Mouse (Mus musculus) forebrain, embryonic 13.5 days (tissue): ENCODE results near the gene Zfp853. TPM values are rescaled to one million over a fixed set of nuclear protein-coding genes. Genes with fewer than 3 reads are reported as not detected.

Experiments used
- ATAC-seq: fragments of 200-750 bp; cut with Nextera tagmentation; 2 replicates; pipeline ENCODE4 v1.8.0; 2017
- H3K27ac ChIP-seq: fragments of 300-500 bp; sonication (generic); 2 replicates; pipeline ENCODE4 v1.5.1; 2015; ENCODE audit warnings: inconsistent platforms, mild to moderate bottlenecking, moderate library complexity
- H3K27me3 ChIP-seq: fragments of 300-500 bp; sonication (generic); 2 replicates; pipeline ENCODE4 v1.6.1; 2015; ENCODE audit warnings: mild to moderate bottlenecking, inconsistent platforms
- H3K36me3 ChIP-seq: fragments of 300-500 bp; sonication (generic); 2 replicates; pipeline ENCODE4 v1.6.1; 2015; ENCODE audit warnings: mild to moderate bottlenecking, inconsistent platforms; ENCODE audit not compliant: poor library complexity, severe bottlenecking
- H3K4me1 ChIP-seq: fragments of 300-500 bp; sonication (generic); 2 replicates; pipeline ENCODE4 v1.6.1; 2015; ENCODE audit warnings: inconsistent platforms
- H3K4me2 ChIP-seq: fragments of 300-500 bp; sonication (generic); 2 replicates; pipeline ENCODE4 v1.6.1; 2015; ENCODE audit warnings: inconsistent platforms, mild to moderate bottlenecking, moderate library complexity
- H3K4me3 ChIP-seq: fragments of 300-500 bp; sonication (generic); 2 replicates; pipeline ENCODE4 v1.5.1; 2015; ENCODE audit warnings: mild to moderate bottlenecking, inconsistent platforms
- H3K9ac ChIP-seq: fragments of 300-500 bp; sonication (generic); 2 replicates; pipeline ENCODE4 v1.6.1; 2015; ENCODE audit warnings: mild to moderate bottlenecking, inconsistent platforms
- H3K9me3 ChIP-seq: fragments of 300-500 bp; sonication (generic); replicated peaks from 2 replicates; pipeline ENCODE4 v1.6.1; 2016; ENCODE audit warnings: inconsistent platforms
- WGBS: fragments of 180-500 bp; shearing (Covaris S2); methylation state at CpG from one replicate; pipeline ENCODE4 v1.1.7; 2015; 5-methylcytosine and 5-hydroxymethylcytosine counted together
- polyA plus RNA-seq: library from polyadenylated mRNA; unstranded; fragments of >200 nt; fragmentation: Nextera tagmentation; extraction: Ambion mirVana; gene quantifications from 2 replicates; pipeline ENCODE4 v1.2.1, GENCODE M21; 2015

Zfp853 gene
- polyA plus RNA-seq, 1 experiment from 2014 or later, result not detected

- Histone ChIP-seq H3K9me3 (no peaks in the 10 kb centered on the region), H3K27ac (no peak overlapping the region), H3K27me3 (no peaks in the 10 kb centered on the region), H3K4me3 (no peak overlapping the region), H3K4me2 (no peak overlapping the region), H3K36me3 (peaks cover 100% of the 10 kb centered on the region), H3K4me1 (no peaks in the 10 kb centered on the region), H3K9ac (no peak overlapping the region)
- no peak for ATAC-seq
- WGBS, result 97% methylated on average over 26 of the region's 26 CpGs
Measured at GRCm38 (mm10) chr5:143244926-143245325, 48.5 kb downstream of the Zfp853 start.

Other genes with a start within 250 kb of the Zfp853 start
- gene Rnf216, start 180.6 kb downstream of the Zfp853 start, polyA plus RNA-seq, result 36.7 and 38.4 TPM in 2 replicates
- 0.05 TPM in 1 of 2 replicates, not detected in the other for gene Olfr718-ps1, start 146.0 kb downstream of the Zfp853 start, polyA plus RNA-seq
- 14.9 and 15.7 TPM in 2 replicates for gene Rbak, start 112.8 kb downstream of the Zfp853 start, polyA plus RNA-seq
- gene Spdye4b, start 112.6 kb downstream of the Zfp853 start, polyA plus RNA-seq, result not detected in 2 replicates
- not detected in 2 replicates for gene Spdye4a, start 66.7 kb downstream of the Zfp853 start, polyA plus RNA-seq
- 22.7 and 23.5 TPM in 2 replicates for gene Zfp12, start 58.5 kb downstream of the Zfp853 start, polyA plus RNA-seq
- gene Zfp316, start 23.6 kb downstream of the Zfp853 start, polyA plus RNA-seq, result 5.8 and 6.1 TPM in 2 replicates
- gene E130309D02Rik, start 21.7 kb upstream of the Zfp853 start, polyA plus RNA-seq, result 50.0 and 51.5 TPM in 2 replicates
- 68.4 and 78.9 TPM in 2 replicates for gene Zdhhc4, start 35.6 kb upstream of the Zfp853 start, polyA plus RNA-seq
- gene Grid2ip, start 63.7 kb upstream of the Zfp853 start, polyA plus RNA-seq, result 0.15 and 0.23 TPM in 2 replicates
- 146 and 148 TPM in 2 replicates for gene Kdelr2, start 110.2 kb upstream of the Zfp853 start, polyA plus RNA-seq
- 13.5 and 13.6 TPM in 2 replicates for gene Daglb, start 171.0 kb upstream of the Zfp853 start, polyA plus RNA-seq
- 322 and 336 TPM in 2 replicates for gene Rac1, start 234.4 kb upstream of the Zfp853 start, polyA plus RNA-seq